Mouse (Mus musculus) olfactory bulb, adult 2 months (tissue): Measurements from ENCODE around the gene Atp8a2. TPM values are rescaled to one million over a fixed set of nuclear protein-coding genes. Genes with fewer than 3 reads are reported as not detected.

ENCODE experiments used
- H3K27ac ChIP-seq: fragments of 200-500 bp; 2 replicates; pipeline ENCODE4 v1.5.1; 2012; ENCODE audit warnings: low read depth, low read length; ENCODE audit not compliant: insufficient read depth
- H3K4me1 ChIP-seq: fragments of 200-500 bp; 2 replicates; pipeline ENCODE4 v1.6.1; 2012; ENCODE audit warnings: low read length; ENCODE audit not compliant: control insufficient read depth, insufficient read depth
- H3K4me3 ChIP-seq: fragments of 200-500 bp; 2 replicates; pipeline ENCODE4 v1.5.1; 2012; ENCODE audit warnings: mild to moderate bottlenecking, low read depth, low read length, moderate library complexity; ENCODE audit not compliant: insufficient read depth
- CTCF ChIP-seq: fragments of 200-500 bp; IDR thresholded peaks from 2 replicates; pipeline ENCODE4 v1.5.1; 2012; ENCODE audit warnings: low read depth, mild to moderate bottlenecking, low read length, moderate library complexity; ENCODE audit not compliant: insufficient read depth
- POLR2A ChIP-seq: fragments of 200-500 bp; IDR thresholded peaks from 2 replicates; pipeline ENCODE4 v1.6.1; 2012; ENCODE audit warnings: mild to moderate bottlenecking, low read depth, low read length, moderate library complexity; ENCODE audit not compliant: insufficient read depth
- WGBS: fragments of 180-500 bp; shearing (Covaris S2); methylation state at CpG from one replicate; pipeline ENCODE4 v1.1.7; 2018; 5-methylcytosine and 5-hydroxymethylcytosine counted together
- polyA plus RNA-seq: library from polyadenylated mRNA; stranded (reverse); fragments of >200 nt; gene quantifications from 2 replicates; pipeline ENCODE4 v1.2.4, GENCODE M21; 2012; ENCODE audit warnings: low replicate concordance; ENCODE audit not compliant: missing spikeins, insufficient read depth, insufficient read length

Atp8a2 gene
- polyA plus RNA-seq, 1 experiment: not detected

DNA sequence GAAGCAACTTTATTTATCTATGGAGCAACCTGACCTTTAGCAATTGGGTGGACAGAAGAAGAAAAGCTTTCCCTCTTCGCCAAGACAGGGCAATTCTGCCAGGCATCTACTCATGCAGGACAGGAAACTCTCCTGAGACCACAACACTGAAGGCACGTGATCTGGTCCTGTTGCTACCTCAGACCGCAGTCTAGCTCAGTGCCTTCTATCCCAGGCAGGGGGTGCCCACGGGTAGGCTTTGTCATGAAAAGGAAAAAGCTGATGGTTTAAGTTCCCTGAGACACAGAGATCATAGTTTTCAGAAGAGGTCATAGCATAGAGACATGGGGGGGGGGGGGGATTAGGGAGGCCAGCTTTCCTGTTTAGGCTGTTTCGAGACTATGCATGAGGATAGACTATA lies 269.2 kb downstream of the Atp8a2 start:
- Histone ChIP-seq H3K4me3 (no peak overlapping the region), H3K4me1 (peaks cover 3% of the 10 kb centered on the region), H3K27ac (no peak overlapping the region)
- no peak for TF ChIP-seq POLR2A
- no peak for TF ChIP-seq CTCF
- WGBS: 87% methylated on average over 5 of the region's 5 CpGs

DNA sequence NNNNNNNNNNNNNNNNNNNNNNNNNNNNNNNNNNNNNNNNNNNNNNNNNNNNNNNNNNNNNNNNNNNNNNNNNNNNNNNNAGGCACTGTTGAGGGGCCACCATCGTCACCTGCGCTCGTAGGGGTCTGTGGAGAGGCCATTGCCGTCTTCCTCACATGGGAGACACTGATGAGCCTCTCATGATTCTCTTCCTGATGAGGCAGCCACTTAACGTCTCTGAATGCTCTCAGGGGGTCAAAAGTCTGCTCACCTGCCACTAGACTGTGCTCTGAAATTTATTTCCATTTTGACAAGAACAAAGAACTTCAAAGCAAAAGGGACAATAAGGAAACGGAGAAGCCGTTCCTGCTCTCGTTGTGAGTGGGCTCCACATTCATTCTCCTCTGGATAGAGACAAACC lies 277.1 kb downstream of the Atp8a2 start:
- WGBS: 90% methylated on average over 8 of the region's 8 CpGs
- no peak overlapping the region for H3K27ac ChIP-seq

DNA sequence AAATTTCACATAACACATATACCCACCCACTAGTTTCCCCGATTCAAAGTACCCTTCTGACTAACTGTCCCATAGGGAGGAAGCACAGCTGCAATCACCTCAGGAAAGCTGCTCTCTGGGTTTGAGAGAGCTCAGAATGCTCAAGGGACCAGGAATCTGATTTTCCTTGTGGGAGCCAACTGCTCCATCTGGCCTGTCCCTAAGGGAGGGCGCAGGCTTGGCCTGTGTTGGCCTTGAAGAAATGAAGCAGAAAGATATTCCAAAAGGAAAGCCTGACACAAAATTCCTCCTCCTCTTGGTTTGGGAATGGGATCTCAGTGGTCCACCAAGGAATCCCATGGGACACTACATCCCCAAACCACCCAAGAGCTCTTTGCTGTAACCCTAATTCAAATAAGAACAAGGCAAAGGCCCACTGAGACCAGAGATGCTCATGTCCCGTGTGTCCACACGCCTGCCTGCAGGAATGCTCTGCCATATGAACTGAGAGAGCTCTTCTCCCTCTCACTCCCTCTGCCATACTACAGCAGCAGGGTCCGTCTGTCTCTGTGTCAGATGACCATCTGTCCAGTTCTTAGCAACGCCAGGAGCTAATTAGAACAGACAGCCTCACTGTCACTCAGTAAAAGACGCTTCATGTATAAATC lies 293.4 kb downstream of the Atp8a2 start:
- TF ChIP-seq CTCF (no peak), POLR2A (no peak)
- no peaks in the 10 kb centered on the region for H3K4me1 ChIP-seq
- no peak overlapping the region for H3K27ac ChIP-seq
- no peak overlapping the region for H3K4me3 ChIP-seq
- whole genome bisulfite sequencing: 93% methylated on average over 7 of the region's 7 CpGs

More for the DNA sequence above, 277.1 kb downstream of the Atp8a2 start:
- TF ChIP-seq CTCF (no peak), POLR2A (no peak)
- peaks cover 1% of the 10 kb centered on the region for H3K4me1 ChIP-seq
- H3K4me3 ChIP-seq: no peak overlapping the region

DNA sequence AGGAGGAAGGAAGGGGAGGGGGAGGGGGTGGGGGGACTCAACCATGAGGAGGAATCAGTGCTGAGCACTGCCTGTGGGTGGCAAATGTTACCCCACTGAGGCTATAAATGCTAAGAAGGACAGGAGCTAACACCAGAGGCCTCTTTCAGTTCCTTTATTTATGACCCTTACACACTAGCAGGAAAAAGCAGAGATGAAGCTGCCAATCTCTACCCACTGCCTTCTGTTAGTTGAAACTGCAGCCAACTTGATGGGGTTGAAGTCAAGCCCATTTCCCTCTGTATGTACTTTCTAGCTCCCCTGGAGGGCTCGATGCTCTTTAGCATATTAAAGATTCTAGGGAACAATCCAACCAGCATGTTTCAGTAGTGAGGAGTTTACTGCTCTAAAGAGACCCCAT lies 303.0 kb downstream of the Atp8a2 start:
- TF ChIP-seq CTCF (no peak), POLR2A (no peak)
- no peak overlapping the region for H3K4me3 ChIP-seq
- no peak overlapping the region for H3K27ac ChIP-seq
- no peaks in the 10 kb centered on the region for H3K4me1 ChIP-seq
- whole genome bisulfite sequencing: 46% methylated on average over 1 of the region's 1 CpGs

DNA sequence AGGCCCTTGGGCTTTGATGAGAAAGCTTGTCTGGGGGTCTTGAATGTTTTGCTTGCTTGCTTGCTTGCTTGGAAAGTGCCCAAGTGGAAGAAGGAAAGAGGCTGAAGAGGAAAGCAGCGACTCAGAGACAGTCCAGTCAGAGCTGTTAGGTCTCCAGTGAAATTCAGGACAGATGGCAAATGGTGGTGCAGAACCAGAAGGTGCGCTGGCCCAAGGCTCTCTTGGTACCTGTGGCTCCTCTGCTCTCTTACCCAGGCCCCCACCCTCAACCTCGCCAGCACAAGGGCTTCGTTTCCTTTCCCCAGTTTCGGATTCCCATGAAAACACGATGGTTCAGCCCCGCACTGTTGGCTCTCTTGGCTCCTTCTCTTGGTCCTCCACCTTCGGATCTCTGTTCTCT lies 304.9 kb downstream of the Atp8a2 start:
- Histone ChIP-seq H3K4me1 (peaks cover 9% of the 10 kb centered on the region), H3K27ac (no peak overlapping the region), H3K4me3 (no peak overlapping the region)
- WGBS: 90% methylated on average over 8 of the region's 8 CpGs
- TF ChIP-seq CTCF: no peak
- TF ChIP-seq POLR2A: no peak

DNA sequence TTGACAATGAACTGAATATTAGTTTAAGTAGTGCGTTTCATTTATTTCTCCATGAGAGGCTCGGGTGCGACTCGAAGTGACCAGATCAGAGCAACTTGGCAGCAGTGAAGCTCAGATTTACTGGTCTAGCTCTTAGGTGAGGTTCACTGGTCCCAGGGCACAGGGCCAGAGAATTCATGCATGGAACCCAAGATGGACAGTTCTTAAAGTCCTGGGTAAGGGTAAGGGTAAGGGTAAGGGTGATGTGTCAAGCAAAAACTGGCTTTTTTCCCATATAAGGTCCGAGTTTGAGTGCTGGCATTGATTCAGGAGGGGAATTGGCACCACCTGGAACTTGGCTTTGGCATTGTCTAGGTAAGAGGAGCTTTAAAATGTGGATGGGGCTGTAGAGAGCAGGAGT lies 305.5 kb downstream of the Atp8a2 start:
- TF ChIP-seq CTCF (no peak), POLR2A (no peak)
- WGBS: 91% methylated on average over 5 of the region's 5 CpGs
- H3K4me3 ChIP-seq: no peak overlapping the region
- no peak overlapping the region for H3K27ac ChIP-seq
- H3K4me1 ChIP-seq: peaks cover 10% of the 10 kb centered on the region

DNA sequence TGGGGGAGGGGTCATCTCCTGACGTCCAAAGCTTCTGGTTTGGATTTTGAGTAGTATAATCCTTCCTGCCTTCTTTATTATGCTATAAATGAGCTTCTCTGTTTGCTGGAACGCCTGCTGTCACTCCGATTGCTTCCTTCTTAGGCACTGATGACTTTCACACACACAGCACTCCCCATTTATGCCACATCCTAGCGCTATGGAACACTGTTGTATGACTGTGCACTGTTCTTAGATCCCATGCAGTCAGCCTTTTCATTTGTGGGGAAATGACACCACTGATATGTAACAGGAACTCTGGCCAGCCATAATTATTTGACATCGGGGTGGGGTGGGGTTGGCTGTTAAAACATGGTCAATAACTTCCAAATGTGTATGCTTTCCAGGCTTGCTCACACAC lies 306.2 kb downstream of the Atp8a2 start:
- peaks cover 10% of the 10 kb centered on the region for H3K4me1 ChIP-seq
- WGBS: 62% methylated on average over 5 of the region's 5 CpGs
- no peak overlapping the region for H3K4me3 ChIP-seq
- no peak for TF ChIP-seq CTCF
- no peak for TF ChIP-seq POLR2A
- H3K27ac ChIP-seq: no peak overlapping the region

DNA sequence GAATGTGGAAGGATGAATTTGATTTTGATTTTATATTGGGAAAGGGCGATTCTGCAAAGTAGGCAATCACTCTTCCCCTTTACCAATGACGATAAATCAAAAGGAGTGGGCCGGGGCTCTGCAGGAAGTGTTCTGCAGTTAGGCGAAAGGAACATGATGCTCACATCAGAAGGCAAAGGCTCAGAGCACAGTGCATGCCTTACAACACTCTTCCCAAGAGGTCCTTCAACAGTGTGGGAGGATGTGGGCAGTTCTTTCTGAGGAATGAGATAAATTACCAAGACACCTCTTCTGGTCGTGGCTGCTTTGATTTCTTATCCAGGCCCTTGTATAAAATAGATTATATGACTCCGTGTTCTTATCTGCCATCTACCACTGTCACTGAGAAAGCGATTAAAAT lies 306.9 kb downstream of the Atp8a2 start:
- no peak for TF ChIP-seq POLR2A
- no peak for TF ChIP-seq CTCF
- Histone ChIP-seq H3K27ac (no peak overlapping the region), H3K4me1 (peaks cover 10% of the 10 kb centered on the region), H3K4me3 (no peak overlapping the region)
- WGBS: 87% methylated on average over 7 of the region's 7 CpGs

DNA sequence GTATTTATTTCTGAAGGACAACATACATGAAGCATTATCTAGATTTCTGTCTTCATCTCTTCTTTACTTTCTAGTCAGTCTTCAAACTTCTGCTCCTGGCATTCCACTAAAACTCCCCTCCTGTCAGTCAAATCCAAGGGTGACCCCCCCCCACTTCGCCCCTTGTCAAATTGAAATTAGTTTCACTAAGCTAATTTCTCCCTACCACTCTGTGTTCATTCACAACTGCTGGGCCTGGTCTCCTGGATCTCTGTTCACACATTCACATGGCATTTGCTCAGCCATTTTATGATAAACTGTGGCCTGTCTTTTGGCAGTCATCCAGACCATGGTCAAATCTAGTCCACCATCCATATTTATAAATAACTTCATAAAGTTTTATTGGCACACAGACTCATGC lies 308.5 kb downstream of the Atp8a2 start:
- H3K4me1 ChIP-seq: peaks cover 10% of the 10 kb centered on the region
- no peak for TF ChIP-seq CTCF
- no peak for TF ChIP-seq POLR2A

DNA sequence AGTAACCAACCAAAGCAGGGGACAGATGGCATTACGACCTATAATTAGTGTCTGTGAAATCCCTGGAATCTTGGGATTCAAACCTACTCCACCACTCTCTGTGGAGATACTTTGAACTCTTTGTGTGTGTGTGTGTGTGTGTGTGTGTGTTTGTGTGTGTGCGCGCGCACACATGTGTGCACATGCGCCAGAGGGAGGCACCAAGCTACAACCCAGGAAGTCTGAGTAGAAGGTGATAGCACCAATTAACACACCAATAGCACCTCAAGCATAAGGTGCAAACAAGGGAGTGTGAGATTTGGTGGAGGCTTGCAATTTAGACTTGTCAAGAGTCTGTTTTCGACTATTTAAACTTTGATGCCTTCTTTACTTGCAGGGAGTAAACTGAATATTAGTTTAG lies 308.9 kb downstream of the Atp8a2 start:
- H3K4me1 ChIP-seq: peaks cover 10% of the 10 kb centered on the region
- 78% methylated on average over 6 of the region's 6 CpGs for WGBS
- no peak for TF ChIP-seq CTCF
- TF ChIP-seq POLR2A: no peak
- no peak overlapping the region for H3K27ac ChIP-seq
- no peak overlapping the region for H3K4me3 ChIP-seq

More for the DNA sequence above, 308.5 kb downstream of the Atp8a2 start:
- H3K27ac ChIP-seq: no peak overlapping the region
- no peak overlapping the region for H3K4me3 ChIP-seq
- WGBS: 93% methylated on average over 1 of the region's 1 CpGs
